Mouse (Mus musculus) limb, embryonic 14.5 days (tissue): ENCODE data around the gene Meig1. TPM values are rescaled to one million over a fixed set of nuclear protein-coding genes. Genes with fewer than 3 reads are reported as not detected.
A peak's percentile ranks its signal among the peaks of the same experiment; 100 is the strongest.

Experiments
- ATAC-seq: fragments of 200-750 bp; cut with Nextera tagmentation; 2 replicates; pipeline ENCODE4 v1.8.0; 2017; ENCODE audit warnings: low read depth, moderate number of reproducible peaks, moderate TSS enrichment; ENCODE audit not compliant: low FRiP score
- DNase-seq: peaks from one replicate; pipeline ENCODE4 v3.0.0-alpha.2; 2015; ENCODE audit warnings: low spot score
- H3K27ac ChIP-seq: fragments of 300-500 bp; sonication (generic); replicated peaks from 2 replicates; pipeline ENCODE4 v1.5.1; 2014; ENCODE audit warnings: low read depth, mild to moderate bottlenecking, low read length, moderate library complexity, mixed read lengths
- H3K27me3 ChIP-seq: fragments of 300-500 bp; sonication (generic); 2 replicates; pipeline ENCODE4 v1.6.1; 2014; ENCODE audit warnings: low read length, mixed read lengths; ENCODE audit not compliant: control insufficient read depth, insufficient read depth
- H3K36me3 ChIP-seq: fragments of 300-500 bp; sonication (generic); 2 replicates; pipeline ENCODE4 v1.6.1; 2014; ENCODE audit warnings: mild to moderate bottlenecking, low read length, moderate library complexity, mixed read lengths; ENCODE audit not compliant: control insufficient read depth, insufficient read depth
- H3K4me1 ChIP-seq: fragments of 300-500 bp; sonication (generic); 2 replicates; pipeline ENCODE4 v1.6.1; 2014; ENCODE audit warnings: antibody characterized with exemption, low read length, mixed read lengths; ENCODE audit not compliant: control insufficient read depth, insufficient read depth
- H3K4me2 ChIP-seq: fragments of 300-500 bp; sonication (generic); replicated peaks from 2 replicates; pipeline ENCODE4 v1.6.1; 2014; ENCODE audit warnings: low read depth, mild to moderate bottlenecking, low read length, moderate library complexity; ENCODE audit not compliant: severe bottlenecking
- H3K4me3 ChIP-seq: fragments of 300-500 bp; sonication (generic); replicated peaks from 2 replicates; pipeline ENCODE4 v1.5.1; 2014; ENCODE audit warnings: low read length
- H3K9ac ChIP-seq: fragments of 300-500 bp; sonication (generic); 2 replicates; pipeline ENCODE4 v1.6.1; 2014; ENCODE audit warnings: mild to moderate bottlenecking, low read depth, low read length, moderate library complexity; ENCODE audit not compliant: severe bottlenecking
- H3K9me3 ChIP-seq: fragments of 300-500 bp; sonication (generic); 2 replicates; pipeline ENCODE4 v1.6.1; 2016; ENCODE audit warnings: low read length; ENCODE audit not compliant: control insufficient read depth
- POLR2A ChIP-seq: fragments of 200-500 bp; IDR thresholded peaks from 2 replicates; pipeline ENCODE4 v1.8.0; 2012; ENCODE audit warnings: inconsistent platforms, mild to moderate bottlenecking, moderate library complexity, borderline replicate concordance; ENCODE audit not compliant: insufficient read depth, insufficient read length; ENCODE audit errors: extremely low read depth
- WGBS: fragments of 180-500 bp; shearing (Covaris S2); extraction: QIAGEN DNeasy Blood & Tissue Kit; methylation state at CpG from one replicate; pipeline ENCODE4 v1.1.7; 2014; 5-methylcytosine and 5-hydroxymethylcytosine counted together
- polyA plus RNA-seq, 2 experiments: library from polyadenylated mRNA; depleted of rRNA in 1 of 2; stranded (reverse) in 1 of 2; unstranded in 1 of 2; fragments of >200 nt; fragmentation: Nextera tagmentation in 1 of 2; extraction: Ambion mirVana in 1 of 2; gene quantifications; 2 replicates each; pipeline versions ENCODE4 v1.2.1 to v1.2.3; 2012 to 2014

Meig1 gene
- polyA plus RNA-seq, 2 experiments: 0.20 TPM; not detected in 1

GRCm38 (mm10) chr2:3420157-3420556 lies 2.3 kb downstream of the Meig1 start:
- peaks cover 6% of the 10 kb centered on the region; the same call in 1 of the 2 replicates for H3K4me1 ChIP-seq
- no peak overlapping the region for H3K4me3 ChIP-seq
- DNase-seq: no peak
- no peak overlapping the region for H3K9ac ChIP-seq
- no peaks in the 10 kb centered on the region for H3K36me3 ChIP-seq
- H3K4me2 ChIP-seq: no peak overlapping the region
- no peak for TF ChIP-seq POLR2A
- H3K27ac ChIP-seq: no peak overlapping the region
- no peaks in the 10 kb centered on the region for H3K27me3 ChIP-seq
- whole genome bisulfite sequencing: 71% methylated on average over 4 of the region's 4 CpGs
- no peaks in the 10 kb centered on the region for H3K9me3 ChIP-seq
- no peak for ATAC-seq

GRCm38 (mm10) chr2:3418883-3419431 lies 3.5 kb downstream of the Meig1 start:
- 0 out of 2 replicates have a peak, but pooled peaks have one; percentile 23 for TF ChIP-seq POLR2A
- Histone ChIP-seq H3K9ac (peak overlapping the region; percentile 46), H3K27ac (no peak overlapping the region), H3K4me1 (no peaks in the 10 kb centered on the region), H3K9me3 (no peaks in the 10 kb centered on the region), H3K4me2 (peak overlapping the region; percentile 70), H3K27me3 (no peaks in the 10 kb centered on the region), H3K4me3 (peak overlapping the region; percentile 45), H3K36me3 (no peaks in the 10 kb centered on the region)
- ATAC-seq: peak; percentile 95
- WGBS: 2% methylated on average over 38 of the region's 38 CpGs
- DNase-seq: peak; percentile 92

GRCm38 (mm10) chr2:3415676-3416075 lies 6.8 kb downstream of the Meig1 start:
- Histone ChIP-seq H3K4me3 (no peak overlapping the region), H3K36me3 (no peaks in the 10 kb centered on the region), H3K4me2 (no peak overlapping the region), H3K4me1 (no peaks in the 10 kb centered on the region), H3K27ac (no peak overlapping the region), H3K27me3 (no peaks in the 10 kb centered on the region), H3K9me3 (no peaks in the 10 kb centered on the region), H3K9ac (no peak overlapping the region)
- DNase-seq (no peak), ATAC-seq (no peak)
- 52% methylated on average over 1 of the region's 1 CpGs for WGBS
- TF ChIP-seq POLR2A: no peak

- no peak overlapping the region for H3K27ac ChIP-seq
- no peaks in the 10 kb centered on the region for H3K9me3 ChIP-seq
- H3K27me3 ChIP-seq: no peaks in the 10 kb centered on the region
- H3K36me3 ChIP-seq: no peaks in the 10 kb centered on the region
- no peak overlapping the region for H3K4me3 ChIP-seq
- DNase-seq: peak; percentile 66
- no peak overlapping the region for H3K9ac ChIP-seq
- no peak for TF ChIP-seq POLR2A
- WGBS: 35% methylated on average over 4 of the region's 4 CpGs
- no peak for ATAC-seq
- H3K4me1 ChIP-seq: no peaks in the 10 kb centered on the region
- H3K4me2 ChIP-seq: no peak overlapping the region
These were observed 8.2 kb downstream of the Meig1 start for GRCm38 (mm10) chr2:3414241-3414640.

GRCm38 (mm10) chr2:3407756-3408155 lies 14.7 kb downstream of the Meig1 start:
- Histone ChIP-seq H3K27me3 (no peaks in the 10 kb centered on the region), H3K9ac (no peak overlapping the region), H3K9me3 (no peaks in the 10 kb centered on the region), H3K4me3 (no peak overlapping the region), H3K27ac (no peak overlapping the region), H3K4me2 (no peak overlapping the region), H3K36me3 (no peaks in the 10 kb centered on the region), H3K4me1 (no peaks in the 10 kb centered on the region)
- no peak for DNase-seq
- 81% methylated on average over 7 of the region's 7 CpGs for WGBS
- no peak for ATAC-seq
- no peak for TF ChIP-seq POLR2A
